Mouse (Mus musculus): ENCODE data around the gene Enc1. TPM values are rescaled to one million over a fixed set of nuclear protein-coding genes. Genes with fewer than 3 reads are reported as not detected.

The Enc1 gene
- polyA plus RNA-seq, 1 experiment from 2014 or later: 54.9 TPM

- H3K4me3 ChIP-seq: no peak overlapping the region
- H3K27me3 ChIP-seq: no peaks in the 10 kb centered on the region
- no peak overlapping the region for H3K4me2 ChIP-seq
- 79% methylated on average over 14 of the region's 14 CpGs for WGBS
- no peaks in the 10 kb centered on the region for H3K36me3 ChIP-seq
- ATAC-seq (ENCODE audit: low read depth): no peak
- peaks cover 16% of the 10 kb centered on the region for H3K4me1 ChIP-seq (replicated peaks)
- H3K9me3 ChIP-seq: no peaks in the 10 kb centered on the region
- no peak overlapping the region for H3K9ac ChIP-seq
- no peak overlapping the region for H3K27ac ChIP-seq (replicated peaks)
Measured at GRCm38 (mm10) chr13:97297418-97298050, 56.6 kb downstream of the Enc1 start.

GRCm38 (mm10) chr13:97298896-97299295, 58.0 kb downstream of the Enc1 start:
- WGBS: 94% methylated on average over 4 of the region's 4 CpGs
- Histone ChIP-seq H3K4me1 (replicated peaks) (peaks cover 6% of the 10 kb centered on the region; the same call in 1 of the 2 replicates), H3K4me3 (no peak overlapping the region), H3K4me2 (no peak overlapping the region), H3K36me3 (no peaks in the 10 kb centered on the region), H3K27me3 (no peaks in the 10 kb centered on the region), H3K9me3 (no peaks in the 10 kb centered on the region), H3K9ac (no peak overlapping the region), H3K27ac (replicated peaks) (no peak overlapping the region)
- no peak for ATAC-seq (ENCODE audit: low read depth)

- no peak overlapping the region for H3K4me2 ChIP-seq
- no peak overlapping the region for H3K4me3 ChIP-seq
- H3K27ac ChIP-seq (replicated peaks): no peak overlapping the region
- no peaks in the 10 kb centered on the region for H3K27me3 ChIP-seq
- 78% methylated on average over 12 of the region's 12 CpGs for WGBS
- peaks cover 6% of the 10 kb centered on the region; the same call in 1 of the 2 replicates for H3K4me1 ChIP-seq (replicated peaks)
- no peak for ATAC-seq (ENCODE audit: low read depth)
- no peaks in the 10 kb centered on the region for H3K36me3 ChIP-seq
- no peaks in the 10 kb centered on the region for H3K9me3 ChIP-seq
- no peak overlapping the region for H3K9ac ChIP-seq
Measured at GRCm38 (mm10) chr13:97299877-97300873, 59.3 kb downstream of the Enc1 start.

Other genes starting within 250 kb of the Enc1 start
- gene 1700029F12Rik, start 206.7 kb upstream of the Enc1 start, polyA plus RNA-seq (2015; fragmentation: Nextera tagmentation; extraction: Ambion mirVana): not detected in 2 replicates
- gene Fam169a, start 173.8 kb upstream of the Enc1 start, polyA plus RNA-seq (2015; fragmentation: Nextera tagmentation; extraction: Ambion mirVana): 22.1 and 22.2 TPM in 2 replicates
- 0.95 and 1.4 TPM in 2 replicates for gene Gm6169, start 141.9 kb upstream of the Enc1 start, polyA plus RNA-seq (2015; fragmentation: Nextera tagmentation; extraction: Ambion mirVana)
- 32.7 and 33.3 TPM in 2 replicates for gene Gfm2, start 103.2 kb upstream of the Enc1 start, polyA plus RNA-seq (2015; fragmentation: Nextera tagmentation; extraction: Ambion mirVana)
- 48.3 and 52.4 TPM in 2 replicates for gene Nsa2, start 103.2 kb upstream of the Enc1 start, polyA plus RNA-seq (2015; fragmentation: Nextera tagmentation; extraction: Ambion mirVana)
- 42.7 and 44.7 TPM in 2 replicates for gene Hexb, start 42.7 kb upstream of the Enc1 start, polyA plus RNA-seq (2015; fragmentation: Nextera tagmentation; extraction: Ambion mirVana)